Mouse (Mus musculus): ENCODE results near the gene Plppr5. TPM values are rescaled to one million over a fixed set of nuclear protein-coding genes. Genes with fewer than 3 reads are reported as not detected.

Plppr5 gene
- polyA plus RNA-seq (2014; fragmentation: Nextera tagmentation; extraction: Ambion mirVana): 0.25 and 0.26 TPM in 2 replicates

DNA sequence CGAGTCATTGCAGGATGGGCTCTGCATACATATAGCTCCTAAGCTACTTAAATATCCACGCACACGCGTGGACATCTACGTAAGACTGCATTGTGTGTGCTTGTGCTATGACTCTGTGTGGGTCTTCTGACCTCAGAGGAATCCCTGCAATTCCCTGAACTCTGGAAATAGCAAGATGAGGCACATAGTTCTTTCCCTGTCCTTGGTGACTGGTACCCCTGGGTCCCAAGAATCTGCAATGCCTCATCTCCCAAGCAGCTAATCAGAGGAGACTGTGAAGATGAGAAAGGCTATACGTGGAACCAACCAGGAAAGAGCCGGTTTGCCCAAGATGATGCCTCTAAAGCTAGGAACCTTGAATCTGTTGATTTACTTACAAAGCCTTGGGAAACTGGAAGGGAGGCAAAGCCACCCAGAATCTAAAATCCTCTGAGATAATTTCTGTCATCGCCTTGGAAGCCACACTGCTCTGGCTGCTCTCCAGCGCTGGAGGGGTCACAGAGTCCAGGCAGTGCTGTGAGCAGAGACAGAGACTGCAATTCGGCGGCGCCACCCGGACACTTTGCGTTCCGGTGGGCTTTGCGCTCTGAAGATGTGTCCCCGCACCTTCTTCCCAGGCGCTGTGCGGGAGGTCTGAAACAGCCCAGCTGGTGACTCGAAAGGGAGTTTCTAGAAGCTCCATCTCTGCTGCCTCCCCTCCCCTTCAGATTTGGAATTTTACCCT is at the start of gene Plppr5:
Gene Plppr5 (plus strand): TSS at position 308 of the 724 bp plus-strand sequence.
- DNase-seq (ENCODE audit: low spot score) (peak; percentile 36), ATAC-seq (replicated peaks; ENCODE audit: insufficient number of reproducible peaks, low FRiP score, low TSS enrichment, low read depth) (peak; percentile 74; the same call in 1 of the 2 replicates)
- no peak within 1 kb of the TSS for H3K27ac ChIP-seq (replicated peaks; ENCODE audit: low read depth, low read length)

GRCm38 (mm10) chr3:117549899-117550298 is 24.7 kb upstream of the Plppr5 start:
- H3K9me3 ChIP-seq (replicated peaks; ENCODE audit: control insufficient read depth, low read length): no peaks in the 10 kb centered on the region
- H3K36me3 ChIP-seq (replicated peaks; ENCODE audit: control insufficient read depth, insufficient read depth, low read depth, low read length): no peaks in the 10 kb centered on the region
- DNase-seq (ENCODE audit: low spot score) (no peak), ATAC-seq (replicated peaks; ENCODE audit: insufficient number of reproducible peaks, low FRiP score, low TSS enrichment, low read depth) (no peak)
- no peak overlapping the region for H3K4me2 ChIP-seq (ENCODE audit: low read depth, low read length)
- H3K4me1 ChIP-seq (ENCODE audit: control insufficient read depth, insufficient read depth, low read length): no peaks in the 10 kb centered on the region
- H3K27me3 ChIP-seq (ENCODE audit: control insufficient read depth, insufficient read depth, low read length): no peaks in the 10 kb centered on the region
- no peak overlapping the region for H3K9ac ChIP-seq (replicated peaks; ENCODE audit: low read length)
- 82% methylated on average over 5 of the region's 5 CpGs for WGBS
- H3K4me3 ChIP-seq (ENCODE audit: low read depth, low read length): no peak overlapping the region
- H3K27ac ChIP-seq (replicated peaks; ENCODE audit: low read depth, low read length): no peak overlapping the region

More for the DNA sequence above, at the start of gene Plppr5:
- no peaks in the 10 kb centered on the region for H3K36me3 ChIP-seq (replicated peaks; ENCODE audit: control insufficient read depth, insufficient read depth, low read depth, low read length)
- no peaks in the 10 kb centered on the region for H3K9me3 ChIP-seq (replicated peaks; ENCODE audit: control insufficient read depth, low read length)
- 24% methylated on average over 20 of the region's 20 CpGs for WGBS
- peaks cover 3% of the 10 kb centered on the region; the same call in 1 of the 2 replicates for H3K4me1 ChIP-seq (ENCODE audit: control insufficient read depth, insufficient read depth, low read length)
- H3K27me3 ChIP-seq (ENCODE audit: control insufficient read depth, insufficient read depth, low read length): peaks cover 9% of the 10 kb centered on the region
- H3K4me3 ChIP-seq (ENCODE audit: low read depth, low read length): peak within 1 kb of the TSS; percentile 53
- peak within 1 kb of the TSS; percentile 59 for H3K9ac ChIP-seq (replicated peaks; ENCODE audit: low read length)
- peak within 1 kb of the TSS; percentile 99 for H3K4me2 ChIP-seq (ENCODE audit: low read depth, low read length)

GRCm38 (mm10) chr3:117550526-117550925 is 24.1 kb upstream of the Plppr5 start:
- no peaks in the 10 kb centered on the region for H3K36me3 ChIP-seq (replicated peaks; ENCODE audit: control insufficient read depth, insufficient read depth, low read depth, low read length)
- WGBS: 94% methylated on average over 4 of the region's 4 CpGs
- no peak overlapping the region for H3K9ac ChIP-seq (replicated peaks; ENCODE audit: low read length)
- no peak overlapping the region for H3K4me3 ChIP-seq (ENCODE audit: low read depth, low read length)
- ATAC-seq (replicated peaks; ENCODE audit: insufficient number of reproducible peaks, low FRiP score, low TSS enrichment, low read depth): no peak
- no peak overlapping the region for H3K27ac ChIP-seq (replicated peaks; ENCODE audit: low read depth, low read length)
- H3K27me3 ChIP-seq (ENCODE audit: control insufficient read depth, insufficient read depth, low read length): no peaks in the 10 kb centered on the region
- H3K4me2 ChIP-seq (ENCODE audit: low read depth, low read length): no peak overlapping the region
- no peaks in the 10 kb centered on the region for H3K4me1 ChIP-seq (ENCODE audit: control insufficient read depth, insufficient read depth, low read length)
- no peaks in the 10 kb centered on the region for H3K9me3 ChIP-seq (replicated peaks; ENCODE audit: control insufficient read depth, low read length)
- no peak for DNase-seq (ENCODE audit: low spot score)

- no peak overlapping the region for H3K27ac ChIP-seq (replicated peaks; ENCODE audit: low read depth, low read length)
- no peaks in the 10 kb centered on the region for H3K4me1 ChIP-seq (ENCODE audit: control insufficient read depth, insufficient read depth, low read length)
- DNase-seq (ENCODE audit: low spot score): peak; percentile 21
- no peak overlapping the region for H3K9ac ChIP-seq (replicated peaks; ENCODE audit: low read length)
- H3K27me3 ChIP-seq (ENCODE audit: control insufficient read depth, insufficient read depth, low read length): no peaks in the 10 kb centered on the region
- no peak overlapping the region for H3K4me2 ChIP-seq (ENCODE audit: low read depth, low read length)
- 31% methylated on average over 1 of the region's 1 CpGs for WGBS
- H3K9me3 ChIP-seq (replicated peaks; ENCODE audit: control insufficient read depth, low read length): no peaks in the 10 kb centered on the region
- H3K4me3 ChIP-seq (ENCODE audit: low read depth, low read length): no peak overlapping the region
- H3K36me3 ChIP-seq (replicated peaks; ENCODE audit: control insufficient read depth, insufficient read depth, low read depth, low read length): no peaks in the 10 kb centered on the region
- no peak for ATAC-seq (replicated peaks; ENCODE audit: insufficient number of reproducible peaks, low FRiP score, low TSS enrichment, low read depth)
Observed at GRCm38 (mm10) chr3:117556972-117557371, 17.7 kb upstream of the Plppr5 start.

DNA sequence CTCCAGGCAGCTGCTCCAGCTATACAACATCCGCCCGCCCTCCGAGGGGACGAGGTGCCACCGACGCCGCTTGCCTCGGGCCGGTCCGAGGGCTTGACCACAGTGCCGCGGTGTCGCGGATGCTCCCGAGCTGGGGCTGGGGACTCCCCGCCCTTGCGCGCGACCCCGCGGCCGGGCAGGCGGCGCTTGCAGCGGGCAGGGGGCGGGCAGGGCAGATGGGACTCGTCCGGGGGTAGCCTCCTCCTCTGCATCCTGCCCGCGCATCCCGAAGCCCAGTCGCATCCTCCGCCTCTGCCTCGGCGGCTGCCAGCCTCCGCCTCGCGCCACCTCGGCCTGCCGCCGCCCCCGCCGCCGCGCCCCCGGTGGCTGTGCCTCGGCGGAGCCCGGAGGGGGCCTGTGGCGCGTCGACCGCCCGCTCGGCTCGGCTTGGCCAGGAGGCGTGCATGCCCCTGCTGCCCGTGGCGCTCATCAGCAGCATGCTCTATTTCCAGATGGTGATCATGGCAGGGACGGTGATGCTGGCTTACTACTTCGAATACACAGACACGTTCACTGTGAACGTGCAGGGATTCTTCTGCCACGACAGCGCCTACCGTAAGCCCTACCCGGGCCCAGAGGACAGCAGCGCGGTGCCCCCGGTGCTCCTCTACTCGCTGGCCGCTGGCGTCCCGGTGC is 754 bp downstream of the Plppr5 start:
- no peaks in the 10 kb centered on the region for H3K9me3 ChIP-seq (replicated peaks; ENCODE audit: control insufficient read depth, low read length)
- peak overlapping the region; percentile 59 for H3K9ac ChIP-seq (replicated peaks; ENCODE audit: low read length)
- peaks cover 9% of the 10 kb centered on the region for H3K27me3 ChIP-seq (ENCODE audit: control insufficient read depth, insufficient read depth, low read length)
- H3K27ac ChIP-seq (replicated peaks; ENCODE audit: low read depth, low read length): no peak overlapping the region
- DNase-seq (ENCODE audit: low spot score) (peak; percentile 41), ATAC-seq (replicated peaks; ENCODE audit: insufficient number of reproducible peaks, low FRiP score, low TSS enrichment, low read depth) (peak; percentile 86)
- no peaks in the 10 kb centered on the region for H3K36me3 ChIP-seq (replicated peaks; ENCODE audit: control insufficient read depth, insufficient read depth, low read depth, low read length)
- under 1% methylated on average over 53 of the region's 74 CpGs for WGBS
- H3K4me2 ChIP-seq (ENCODE audit: low read depth, low read length): peak overlapping the region; percentile 99
- peak overlapping the region; percentile 53 for H3K4me3 ChIP-seq (ENCODE audit: low read depth, low read length)
- peaks cover 3% of the 10 kb centered on the region; the same call in 1 of the 2 replicates for H3K4me1 ChIP-seq (ENCODE audit: control insufficient read depth, insufficient read depth, low read length)

DNA sequence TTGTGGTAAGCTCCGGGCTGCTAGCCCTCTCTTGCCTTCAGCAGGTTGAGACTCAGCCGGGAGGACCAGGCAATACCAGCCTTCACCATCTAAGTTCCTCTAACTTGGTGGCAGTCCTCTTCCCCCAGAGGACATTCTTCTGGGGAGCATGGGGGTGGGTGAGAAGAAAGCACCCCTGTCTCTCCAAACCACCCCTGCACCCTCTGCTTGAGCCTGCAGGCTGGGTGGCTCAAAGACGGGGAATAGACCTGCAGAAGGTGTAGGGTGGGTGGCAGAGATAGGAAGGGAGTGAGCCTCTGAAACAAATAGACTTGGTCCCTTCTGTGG is 1.3 kb downstream of the Plppr5 start:
- 21% methylated on average over 3 of the region's 3 CpGs for WGBS
- ATAC-seq (replicated peaks; ENCODE audit: insufficient number of reproducible peaks, low FRiP score, low TSS enrichment, low read depth) (peak; percentile 74; the same call in 1 of the 2 replicates), DNase-seq (ENCODE audit: low spot score) (no peak)
- Histone ChIP-seq H3K36me3 (replicated peaks; ENCODE audit: control insufficient read depth, insufficient read depth, low read depth, low read length) (no peaks in the 10 kb centered on the region), H3K9ac (replicated peaks; ENCODE audit: low read length) (peak overlapping the region; percentile 59), H3K4me1 (ENCODE audit: control insufficient read depth, insufficient read depth, low read length) (peaks cover 3% of the 10 kb centered on the region; the same call in 1 of the 2 replicates), H3K4me2 (ENCODE audit: low read depth, low read length) (peak overlapping the region; percentile 99), H3K27me3 (ENCODE audit: control insufficient read depth, insufficient read depth, low read length) (peaks cover 9% of the 10 kb centered on the region), H3K9me3 (replicated peaks; ENCODE audit: control insufficient read depth, low read length) (no peaks in the 10 kb centered on the region), H3K4me3 (ENCODE audit: low read depth, low read length) (peak overlapping the region; percentile 53), H3K27ac (replicated peaks; ENCODE audit: low read depth, low read length) (no peak overlapping the region)

DNA sequence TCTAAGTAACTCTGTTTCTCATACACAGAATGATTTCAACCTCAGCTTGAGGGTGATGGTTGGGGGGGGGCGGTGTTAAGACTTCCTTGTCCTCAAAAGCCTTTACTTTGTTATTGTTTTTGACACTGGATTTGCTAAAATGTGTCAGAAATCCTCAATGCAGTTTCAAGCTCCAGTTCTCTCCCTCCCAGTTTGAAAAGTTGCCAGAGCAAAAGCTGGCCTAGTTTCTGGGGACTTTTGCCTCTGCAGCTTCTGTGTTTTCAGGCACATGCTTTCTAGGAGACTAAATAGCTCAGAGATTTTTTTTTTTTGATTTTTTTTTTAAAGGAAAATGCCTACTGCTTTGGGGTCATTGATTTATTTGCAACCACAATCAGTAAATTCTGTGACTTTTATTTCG is 2.7 kb downstream of the Plppr5 start:
- H3K27ac ChIP-seq (replicated peaks; ENCODE audit: low read depth, low read length): no peak overlapping the region
- no peak for DNase-seq (ENCODE audit: low spot score)
- ATAC-seq (replicated peaks; ENCODE audit: insufficient number of reproducible peaks, low FRiP score, low TSS enrichment, low read depth): no peak
- H3K4me2 ChIP-seq (ENCODE audit: low read depth, low read length): no peak overlapping the region
- WGBS: 91% methylated on average over 2 of the region's 2 CpGs
- H3K27me3 ChIP-seq (ENCODE audit: control insufficient read depth, insufficient read depth, low read length): peaks cover 9% of the 10 kb centered on the region
- peaks cover 3% of the 10 kb centered on the region; the same call in 1 of the 2 replicates for H3K4me1 ChIP-seq (ENCODE audit: control insufficient read depth, insufficient read depth, low read length)
- H3K9ac ChIP-seq (replicated peaks; ENCODE audit: low read length): no peak overlapping the region
- H3K4me3 ChIP-seq (ENCODE audit: low read depth, low read length): no peak overlapping the region
- H3K36me3 ChIP-seq (replicated peaks; ENCODE audit: control insufficient read depth, insufficient read depth, low read depth, low read length): no peaks in the 10 kb centered on the region
- no peaks in the 10 kb centered on the region for H3K9me3 ChIP-seq (replicated peaks; ENCODE audit: control insufficient read depth, low read length)

GRCm38 (mm10) chr3:117582628-117583027 is 8.0 kb downstream of the Plppr5 start:
- H3K4me1 ChIP-seq (ENCODE audit: control insufficient read depth, insufficient read depth, low read length): no peaks in the 10 kb centered on the region
- no peak for ATAC-seq (replicated peaks; ENCODE audit: insufficient number of reproducible peaks, low FRiP score, low TSS enrichment, low read depth)
- WGBS: 95% methylated on average over 2 of the region's 2 CpGs

More at GRCm38 (mm10) chr3:117582628-117583027, 8.0 kb downstream of the Plppr5 start:
- Histone ChIP-seq H3K9ac (replicated peaks; ENCODE audit: low read length) (no peak overlapping the region), H3K4me3 (ENCODE audit: low read depth, low read length) (no peak overlapping the region), H3K27ac (replicated peaks; ENCODE audit: low read depth, low read length) (no peak overlapping the region), H3K4me2 (ENCODE audit: low read depth, low read length) (no peak overlapping the region), H3K27me3 (ENCODE audit: control insufficient read depth, insufficient read depth, low read length) (no peaks in the 10 kb centered on the region), H3K9me3 (replicated peaks; ENCODE audit: control insufficient read depth, low read length) (no peaks in the 10 kb centered on the region), H3K36me3 (replicated peaks; ENCODE audit: control insufficient read depth, insufficient read depth, low read depth, low read length) (no peaks in the 10 kb centered on the region)
- DNase-seq (ENCODE audit: low spot score): no peak
